Comparison of ENCODE assay signal across 23 mouse cellular contexts in the genomic region with DNA sequence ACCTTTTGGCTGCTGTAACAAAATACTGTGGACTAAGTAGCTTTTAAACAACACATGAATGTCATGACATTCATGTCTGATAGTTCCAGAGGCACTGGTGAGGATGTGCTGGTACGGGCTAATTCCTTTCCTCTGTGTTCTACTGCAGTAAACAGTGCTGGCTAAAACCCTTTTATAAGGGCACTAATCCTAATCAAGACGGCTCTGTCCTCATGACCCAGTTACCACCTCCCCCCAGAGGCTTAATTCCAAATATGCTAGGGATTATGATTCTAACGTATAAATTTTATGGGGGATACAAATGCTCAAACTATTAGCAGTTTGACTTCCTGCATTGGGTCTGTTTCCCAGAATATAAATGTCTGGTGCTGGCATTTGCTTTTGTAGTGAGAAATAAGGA. TPM values are rescaled to one million over a fixed set of nuclear protein-coding genes. Genes with fewer than 3 reads are reported as not detected.
DNase-seq lines count a peak whose midpoint lies in the region; ATAC-seq and TF ChIP-seq lines count a peak whose summit lies in the region.
"Had no signal": no experiment of that assay in that cellular context is flagged by ENCODE, and none has a peak within 500 bp of the region (broad histone marks: within the 10 kb centered on the region; RNA-seq: fewer than 3 reads in every experiment).

No protein-coding gene starts in this region.

- WGBS in limb, embryonic 15.5 days, result 30% methylated on average over 3 of the region's 3 CpGs
- WGBS in limb, embryonic 10.5 days, result 67% methylated on average over 3 of the region's 3 CpGs

- peak overlapping the region; percentile 76 for H3K27ac ChIP-seq in layer of hippocampus, adult 2 months
- H3K27ac ChIP-seq in limb, embryonic 15.5 days, result 0 out of 2 replicates have a peak overlapping the region, but pooled peaks have one; percentile 1
- H3K27ac ChIP-seq in limb, embryonic 10.5 days, result no peak overlapping the region
- H3K27ac ChIP-seq: embryonic facial prominence, embryonic 13.5 days; embryonic facial prominence, embryonic 15.5 days; forebrain, embryonic 10.5 days; forebrain, embryonic 12.5 days had no signal

- H3K36me3 ChIP-seq in limb, embryonic 15.5 days, result peaks cover 6% of the 10 kb centered on the region; the same call in 1 of the 2 replicates
- H3K36me3 ChIP-seq in limb, embryonic 10.5 days, result peaks cover 33% of the 10 kb centered on the region
- H3K36me3 ChIP-seq: embryonic facial prominence, embryonic 15.5 days; forebrain, embryonic 12.5 days had no signal

- DNase-seq in layer of hippocampus, adult 2 months (ENCODE audit: low spot score in 2 of 2), result no peak
- DNase-seq in layer of hippocampus, adult 11-12 months (ENCODE audit: low spot score), result no peak
- DNase-seq in limb, embryonic 10.5 days (ENCODE audit: low spot score), result no peak
- DNase-seq in retina, postnatal 1 day, result peak; percentile 75
- DNase-seq in retina, postnatal 7 days (ENCODE audit: low read depth, low spot score), result peak; percentile 56
- no peak for DNase-seq in yolk sac, embryonic 10.5 days (ENCODE audit: low spot score)
- DNase-seq: adrenal gland, adult 2 months; adrenal gland, postnatal 10 days; adrenal gland, postnatal 25 days; cerebellum, adult 11 months; cerebellum, adult 18-20 months; cerebellum, adult 8-10 months; cerebellum, adult 9-11 months; cerebellum, postnatal 14 days; cerebellum, postnatal 36 days; embryo, embryonic 11 days had no signal

- no peak for TF ChIP-seq CTCF in layer of hippocampus, adult 2 months (conservative IDR thresholded peaks at IDR 0.05)

- H3K9ac ChIP-seq in limb, embryonic 15.5 days, result no peak overlapping the region
- H3K9ac ChIP-seq: embryonic facial prominence, embryonic 13.5 days; embryonic facial prominence, embryonic 15.5 days; forebrain, embryonic 12.5 days had no signal

- H3K4me1 ChIP-seq in limb, embryonic 15.5 days, result peaks cover 20% of the 10 kb centered on the region
- peaks cover 4% of the 10 kb centered on the region for H3K4me1 ChIP-seq in limb, embryonic 10.5 days

- no peak overlapping the region for H3K4me3 ChIP-seq in layer of hippocampus, adult 2 months
- H3K4me3 ChIP-seq in limb, embryonic 15.5 days, result no peak overlapping the region
- no peak overlapping the region for H3K4me3 ChIP-seq in limb, embryonic 10.5 days
- H3K4me3 ChIP-seq: embryonic facial prominence, embryonic 13.5 days; embryonic facial prominence, embryonic 15.5 days; erythroblast, embryonic 14.5 days; forebrain, embryonic 10.5 days; forebrain, embryonic 12.5 days had no signal

- H3K9me3 ChIP-seq in limb, embryonic 15.5 days, result no peaks in the 10 kb centered on the region
- H3K9me3 ChIP-seq in limb, embryonic 10.5 days (replicated peaks), result no peaks in the 10 kb centered on the region
- H3K9me3 ChIP-seq: embryonic facial prominence, embryonic 13.5 days; embryonic facial prominence, embryonic 15.5 days; forebrain, embryonic 10.5 days; forebrain, embryonic 12.5 days had no signal

- no peaks in the 10 kb centered on the region for H3K27me3 ChIP-seq in limb, embryonic 15.5 days
- H3K27me3 ChIP-seq in limb, embryonic 10.5 days (ENCODE audit: low read depth, poor library complexity, severe bottlenecking), result no peaks in the 10 kb centered on the region
- H3K27me3 ChIP-seq: embryonic facial prominence, embryonic 13.5 days; embryonic facial prominence, embryonic 15.5 days; forebrain, embryonic 12.5 days had no signal

- no peak for ATAC-seq in limb, embryonic 15.5 days (ENCODE audit: insufficient number of reproducible peaks, low FRiP score, low TSS enrichment, low read depth)
- ATAC-seq: forebrain, embryonic 14.5 days had no signal

- no peak overlapping the region for H3K4me2 ChIP-seq in limb, embryonic 15.5 days
- H3K4me2 ChIP-seq: embryonic facial prominence, embryonic 13.5 days; embryonic facial prominence, embryonic 15.5 days; forebrain, embryonic 12.5 days had no signal

RNA-seq across cellular contexts. Expression of a gene that starts 33.3 kb away (rescaled TPM):
- 10 to 100 TPM in 1 of 2 experiments, 1 to 10 TPM in 1; 8.6 to 14.5 TPM for total RNA-seq in layer of hippocampus, adult 2 months (2021)
- polyA plus RNA-seq in limb, embryonic 15.5 days (2015; fragmentation: Nextera tagmentation; extraction: Ambion mirVana), result 19.1 and 21.3 TPM in 2 replicates
- 42.9 and 43.9 TPM in 2 replicates for polyA plus RNA-seq in limb, embryonic 10.5 days (2016; fragmentation: Nextera tagmentation; extraction: Ambion mirVana)

RNA-seq across cellular contexts. Expression of a gene that starts 54.2 kb away (rescaled TPM):
- total RNA-seq in layer of hippocampus, adult 2 months (2021), result 10 to 100 TPM; 81.7 to 93.2 TPM
- 39.0 and 47.0 TPM in 2 replicates for polyA plus RNA-seq in limb, embryonic 15.5 days (2015; fragmentation: Nextera tagmentation; extraction: Ambion mirVana)
- 43.1 and 44.9 TPM in 2 replicates for polyA plus RNA-seq in limb, embryonic 10.5 days (2016; fragmentation: Nextera tagmentation; extraction: Ambion mirVana)

Comparison
In these comparisons a context has a peak if more than half of its experiments do, and no peak if none do; other contexts are left out.
1. DNase-seq: peak in retina, postnatal 1 day (single experiment) and retina, postnatal 7 days (single experiment); none in layer of hippocampus, adult 2 months (0 of 2), layer of hippocampus, adult 11-12 months (single experiment), limb, embryonic 10.5 days (single experiment) and yolk sac, embryonic 10.5 days (single experiment).